Mouse (Mus musculus) liver, embryonic 14.5 days (tissue): ENCODE data around the gene Foxn3.

Experiments
- CTCF ChIP-seq: IDR thresholded peaks from 2 replicates; pipeline ENCODE4 v1.5.1; 2016; ENCODE audit warnings: antibody characterized with exemption, low read depth, control low read depth
- EP300 ChIP-seq: IDR thresholded peaks from 2 replicates; pipeline ENCODE4 v1.6.1; 2016; ENCODE audit warnings: antibody characterized with exemption, low read depth

GRCm38 (mm10) chr12:99331341-99331947 is 231.9 kb downstream of the Foxn3 start:
- TF ChIP-seq CTCF (no peak), EP300 (peak; percentile 87)
